ENCODE assay signal across 8 mouse cellular contexts in the genomic region with DNA sequence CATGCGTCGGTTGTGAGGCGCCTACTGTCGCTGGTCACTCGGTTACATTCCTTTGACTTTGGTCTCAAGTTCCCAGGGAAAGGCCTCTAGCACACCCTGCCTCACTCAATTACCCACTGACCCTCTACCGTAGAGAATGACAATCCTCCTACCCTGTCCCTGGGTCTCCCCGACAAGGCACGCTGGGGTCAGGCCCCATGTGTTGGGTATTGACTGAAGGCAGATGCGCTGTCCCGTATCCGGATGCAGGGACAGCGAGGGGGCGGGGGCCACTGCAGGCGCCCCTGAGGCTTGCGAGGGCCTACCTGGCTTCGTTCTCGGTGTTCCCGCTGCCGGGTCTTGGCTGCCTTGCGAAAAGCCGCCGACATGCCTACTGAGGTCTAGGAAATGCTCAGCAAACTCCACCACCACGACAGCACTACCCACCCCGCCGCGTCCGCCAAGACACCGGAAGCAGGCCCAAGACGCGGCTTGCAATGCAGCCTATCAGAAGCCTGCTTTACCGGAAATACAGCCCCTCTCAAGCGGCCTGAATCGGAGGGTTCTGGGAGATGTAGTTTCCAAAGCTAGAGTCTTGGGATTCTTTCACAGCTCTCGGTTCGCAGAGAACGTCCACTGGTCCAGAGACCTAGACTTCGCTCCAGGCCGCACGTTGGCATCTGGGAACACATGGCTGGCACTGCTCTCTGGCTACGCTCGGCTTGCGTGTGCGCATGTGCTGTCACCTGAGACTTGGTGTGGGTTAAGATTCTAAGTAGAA. TPM values are rescaled to one million over a fixed set of nuclear protein-coding genes. Genes with fewer than 3 reads are reported as not detected.
A peak's percentile ranks its signal among the peaks of the same experiment; 100 is the strongest.
DNase-seq lines count a peak whose midpoint lies in the region; ATAC-seq and TF ChIP-seq lines count a peak whose summit lies in the region.

TSS of gene Utp11 (minus strand) at position 466 of the 760 bp plus-strand sequence.

- peak within 1 kb of the TSS; percentile 93 for H3K9ac ChIP-seq in embryonic facial prominence, embryonic 13.5 days
- peak within 1 kb of the TSS; percentile 81 for H3K9ac ChIP-seq in heart, adult 2 months (ENCODE audit: low read depth, low read length)
- peak within 1 kb of the TSS; percentile 85 for H3K9ac ChIP-seq in limb, embryonic 12.5 days (replicated peaks)
- H3K9ac ChIP-seq in midbrain, embryonic 14.5 days (replicated peaks; ENCODE audit: low read length): peak within 1 kb of the TSS; percentile 67

- H3K79me2 ChIP-seq in heart, adult 2 months (replicated peaks; ENCODE audit: control insufficient read depth, insufficient read depth, low read length): 0 out of 2 replicates have a peak, but pooled peaks cover 3% of the 10 kb centered on the region

- intact Hi-C loops in heart, adult 2 months (cut with DNase I): loop anchor here (2.0 kb wide), 2 partner anchors 21 to 47 kb away; partner anchors contain the start of genes Inpp5b and Sf3a3

- under 1% methylated on average over 43 of the region's 43 CpGs for WGBS in embryonic facial prominence, embryonic 13.5 days
- under 1% methylated on average over 43 of the region's 43 CpGs for WGBS in heart, adult 2 months
- under 1% methylated on average over 43 of the region's 43 CpGs for WGBS in limb, embryonic 12.5 days
- WGBS in midbrain, embryonic 14.5 days: 1% methylated on average over 43 of the region's 43 CpGs
- WGBS in spleen, adult 2 months: 2% methylated on average over 43 of the region's 43 CpGs

- no peaks in the 10 kb centered on the region for H3K9me3 ChIP-seq in embryonic facial prominence, embryonic 13.5 days
- H3K9me3 ChIP-seq in limb, embryonic 12.5 days: no peaks in the 10 kb centered on the region
- no peaks in the 10 kb centered on the region for H3K9me3 ChIP-seq in midbrain, embryonic 14.5 days (ENCODE audit: control insufficient read depth, low read length)

- TF ChIP-seq EP300 in heart, adult 2 months (IDR thresholded peaks at IDR 0.05; ENCODE audit: insufficient read depth, low read depth, low read length): no peak

- TF ChIP-seq CTCF in heart, adult 2 months (IDR thresholded peaks at IDR 0.05): no peak
- no peak for TF ChIP-seq CTCF in spleen, adult 2 months (IDR thresholded peaks at IDR 0.05; ENCODE audit: extremely low read depth, insufficient read depth, insufficient read length, insufficient replicate concordance)

- H3K4me1 ChIP-seq in embryonic facial prominence, embryonic 13.5 days: peaks cover 28% of the 10 kb centered on the region
- H3K4me1 ChIP-seq in heart, adult 2 months (ENCODE audit: control insufficient read depth, insufficient read depth, low read length): peaks cover 4% of the 10 kb centered on the region
- peaks cover 24% of the 10 kb centered on the region for H3K4me1 ChIP-seq in limb, embryonic 12.5 days (replicated peaks)
- peaks cover 13% of the 10 kb centered on the region for H3K4me1 ChIP-seq in midbrain, embryonic 14.5 days (ENCODE audit: control insufficient read depth, insufficient read depth, low read length)
- peaks cover 2% of the 10 kb centered on the region; the same call in 1 of the 2 replicates for H3K4me1 ChIP-seq in spleen, adult 2 months (ENCODE audit: control insufficient read depth, insufficient read depth, insufficient read length)

- peaks cover under 1% of the 10 kb centered on the region; the same call in 1 of the 2 replicates for H3K36me3 ChIP-seq in embryonic facial prominence, embryonic 13.5 days
- H3K36me3 ChIP-seq in heart, adult 2 months (ENCODE audit: control insufficient read depth, insufficient read depth, low read length): peaks cover 4% of the 10 kb centered on the region
- peaks cover 4% of the 10 kb centered on the region; the same call in 1 of the 2 replicates for H3K36me3 ChIP-seq in limb, embryonic 12.5 days
- H3K36me3 ChIP-seq in midbrain, embryonic 14.5 days (ENCODE audit: control insufficient read depth, insufficient read depth, low read length): 0 out of 2 replicates have a peak, but pooled peaks cover 3% of the 10 kb centered on the region
- H3K36me3 ChIP-seq in spleen, adult 2 months (ENCODE audit: control insufficient read depth, insufficient read depth, low read length): no peaks in the 10 kb centered on the region

- peak within 1 kb of the TSS; percentile 70 for H3K4me2 ChIP-seq in embryonic facial prominence, embryonic 13.5 days
- H3K4me2 ChIP-seq in limb, embryonic 12.5 days: peak within 1 kb of the TSS; percentile 70
- H3K4me2 ChIP-seq in midbrain, embryonic 14.5 days (ENCODE audit: low read length): peak within 1 kb of the TSS; percentile 85

- peak within 1 kb of the TSS; percentile 83 for H3K4me3 ChIP-seq in embryonic facial prominence, embryonic 13.5 days
- peak within 1 kb of the TSS; percentile 75 for H3K4me3 ChIP-seq in heart, adult 2 months
- peak within 1 kb of the TSS; percentile 75 for H3K4me3 ChIP-seq in limb, embryonic 12.5 days (replicated peaks)
- peak within 1 kb of the TSS; percentile 57 for H3K4me3 ChIP-seq in midbrain, embryonic 14.5 days (replicated peaks; ENCODE audit: low read depth, low read length)
- H3K4me3 ChIP-seq in spleen, adult 2 months (ENCODE audit: extremely low read depth, insufficient read depth, insufficient read length): peak within 1 kb of the TSS; percentile 64

- TF ChIP-seq POLR2A in heart, adult 2 months (IDR thresholded peaks at IDR 0.05; ENCODE audit: insufficient read depth, low read depth, low read length): peak; percentile 72
- TF ChIP-seq POLR2A in spleen, adult 2 months (IDR thresholded peaks at IDR 0.05; ENCODE audit: low read depth, low read length): no peak

- H3K27ac ChIP-seq in embryonic facial prominence, embryonic 13.5 days: peak within 1 kb of the TSS; percentile 56; the same call in 1 of the 2 replicates
- peak within 1 kb of the TSS; percentile 87 for H3K27ac ChIP-seq in heart, adult 2 months
- peak within 1 kb of the TSS; percentile 69 for H3K27ac ChIP-seq in limb, embryonic 12.5 days
- H3K27ac ChIP-seq in midbrain, embryonic 14.5 days (replicated peaks; ENCODE audit: low read depth, low read length): peak within 1 kb of the TSS; percentile 46; the same call in 1 of the 2 replicates
- H3K27ac ChIP-seq in spleen, adult 2 months (ENCODE audit: insufficient read depth, low read length): peak within 1 kb of the TSS; percentile 31

- DNase-seq in A20 (ENCODE audit: low read depth, low spot score): peak; percentile 93
- peak in 1 of 2 experiments; percentile 65 for DNase-seq in adrenal gland, postnatal 4 days (ENCODE audit: low spot score in 2 of 2)
- peak; percentile 87 to 91 for DNase-seq in heart, adult 2 months
- DNase-seq in kidney, adult 8-10 months: peak; percentile 91 to 95
- peak; percentile 95 for DNase-seq in midbrain, embryonic 14.5 days
- peak; percentile 77 to 81 for DNase-seq in spleen, adult 2 months (ENCODE audit: low read depth in 1 of 2, low spot score in 2 of 2)

- peak; percentile 83 for ATAC-seq in embryonic facial prominence, embryonic 13.5 days (ENCODE audit: insufficient number of reproducible peaks, insufficient read depth, low FRiP score, low TSS enrichment, low read depth)
- ATAC-seq in limb, embryonic 12.5 days (ENCODE audit: insufficient number of reproducible peaks, insufficient read depth, low FRiP score, low TSS enrichment, low read depth): peak; percentile 91
- ATAC-seq in midbrain, embryonic 14.5 days (ENCODE audit: low FRiP score, low TSS enrichment): peak; percentile 96

- H3K27me3 ChIP-seq in embryonic facial prominence, embryonic 13.5 days: peaks cover 4% of the 10 kb centered on the region; the same call in 1 of the 2 replicates
- no peaks in the 10 kb centered on the region for H3K27me3 ChIP-seq in heart, adult 2 months (ENCODE audit: control insufficient read depth, insufficient read depth, low read length)
- peaks cover 5% of the 10 kb centered on the region for H3K27me3 ChIP-seq in limb, embryonic 12.5 days
- H3K27me3 ChIP-seq in midbrain, embryonic 14.5 days (ENCODE audit: control insufficient read depth, insufficient read depth, low read length): 0 out of 2 replicates have a peak, but pooled peaks cover 4% of the 10 kb centered on the region
- no peaks in the 10 kb centered on the region for H3K27me3 ChIP-seq in spleen, adult 2 months (ENCODE audit: control insufficient read depth, insufficient read depth, low read length)

RNA-seq across cellular contexts. Expression of gene Utp11, which starts in this region (rescaled TPM):
- total RNA-seq in adrenal gland, postnatal 4 days (2021): 10 to 100 TPM; 34.3 to 35.9 TPM
- 84.7 and 92.2 TPM in 2 replicates for polyA plus RNA-seq in embryonic facial prominence, embryonic 13.5 days (2015; fragmentation: Nextera tagmentation; extraction: Ambion mirVana)
- 10 to 100 TPM; 12.1 to 13.5 TPM for total RNA-seq in heart, adult 2 months (2021)
- 4.0 and 6.2 TPM in 2 replicates for polyA plus RNA-seq in heart, adult 2 months (2012; rRNA removed)
- polyA plus RNA-seq in limb, embryonic 12.5 days (2016; fragmentation: Nextera tagmentation; extraction: Ambion mirVana): 82.6 and 86.4 TPM in 2 replicates
- 37.6 and 38.2 TPM in 2 replicates for polyA plus RNA-seq in midbrain, embryonic 14.5 days (2014; fragmentation: Nextera tagmentation; extraction: Ambion mirVana)
- 3.0 and 3.4 TPM in 2 replicates for polyA plus RNA-seq in spleen, adult 2 months (2012; rRNA removed)

Comparison
In these comparisons a context has a peak if more than half of its experiments do, and no peak if none do; other contexts are left out.
1. H3K27ac ChIP-seq: peak in every context shown above with its lines; median percentile 87 in heart, adult 2 months; 69 in limb, embryonic 12.5 days; 56 in embryonic facial prominence, embryonic 13.5 days; 46 in midbrain, embryonic 14.5 days; 31 in spleen, adult 2 months.